Mouse (Mus musculus) adrenal gland, adult 2 months (tissue): ENCODE data around the gene Hrk. TPM values are rescaled to one million over a fixed set of nuclear protein-coding genes. Genes with fewer than 3 reads are reported as not detected.
A peak's percentile ranks its signal among the peaks of the same experiment; 100 is the strongest.

Experiments used
- DNase-seq: peaks from one replicate; pipeline ENCODE4 v3.0.0; 2021
- long read RNA-seq: library from polyadenylated mRNA; stranded (forward); transcript quantifications from one replicate; pipeline ENCODE4 v2.0.0, GENCODE M21; 2021
- polyA plus RNA-seq: library from polyadenylated mRNA; depleted of rRNA; stranded (reverse); fragments of >200 nt; gene quantifications from 2 replicates; pipeline ENCODE4 v1.2.3, GENCODE M21; 2012; rRNA removed
- total RNA-seq, 2 experiments: library from RNA; stranded (reverse); gene quantifications; 2 replicates each; pipeline ENCODE4 v1.2.3; 2021

Hrk gene
- total RNA-seq (not detected), polyA plus RNA-seq (not detected in 2 replicates)
- long read RNA-seq, result 0 reads

DNA sequence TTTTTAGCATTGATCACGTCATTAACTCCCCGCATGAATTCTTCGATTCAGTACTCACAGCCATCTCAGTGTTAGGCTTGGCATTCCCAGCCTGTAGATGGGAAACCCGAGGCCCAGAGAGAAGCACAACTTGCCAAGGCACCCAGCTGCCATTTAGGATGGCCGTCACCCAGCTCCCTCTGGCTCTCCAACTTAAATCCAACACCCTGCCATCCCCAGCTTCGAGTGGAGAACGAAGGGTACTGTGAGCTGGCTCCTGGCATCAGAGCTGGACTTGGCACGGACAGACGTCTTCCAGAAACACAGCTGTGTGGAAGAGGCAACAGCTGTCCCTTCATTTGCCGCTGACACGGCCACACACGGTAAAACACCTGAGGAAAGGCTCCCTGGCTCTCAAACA is at the start of gene Hrk:
TSS of gene Hrk (plus strand) at position 68 of the 400 bp plus-strand sequence.
- no peak for DNase-seq

DNA sequence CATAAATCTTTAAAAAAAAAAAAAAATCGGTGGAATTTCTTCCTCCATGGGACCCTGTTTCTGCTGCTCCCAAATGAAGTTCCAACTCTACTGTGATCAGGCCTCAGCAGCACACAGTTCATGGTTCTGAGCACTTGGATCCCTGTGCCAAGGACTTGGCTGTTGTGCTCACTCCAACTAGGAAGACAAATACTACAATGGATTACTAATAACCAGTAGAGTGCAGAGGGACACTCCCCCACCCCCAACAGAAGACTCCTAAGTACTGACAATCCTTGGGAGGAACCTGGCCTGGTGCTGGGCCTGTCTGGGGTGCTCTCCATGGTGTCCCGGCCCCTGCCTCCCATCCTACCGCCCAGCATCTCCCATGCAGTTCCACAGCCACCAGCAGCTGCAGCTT is 46.1 kb upstream of the Hrk start:
- DNase-seq, result no peak

DNA sequence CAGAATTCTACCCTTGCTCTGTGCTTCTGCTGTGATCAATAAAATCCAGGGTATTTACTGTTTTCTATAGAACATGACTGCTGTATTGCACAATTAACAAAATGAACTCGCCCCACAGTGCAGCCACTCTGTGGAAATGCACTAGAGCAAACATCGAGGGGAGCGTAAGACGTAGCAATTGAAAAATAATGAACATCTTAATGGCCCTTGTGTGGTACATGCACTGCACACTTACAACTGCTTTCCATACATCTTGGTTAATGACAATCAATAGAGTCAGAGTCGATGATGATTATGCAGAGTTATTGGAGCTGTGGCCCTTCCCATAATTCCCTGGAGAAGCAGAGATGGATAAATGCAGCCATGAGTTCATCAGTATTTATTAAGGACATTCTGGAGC is 45.5 kb upstream of the Hrk start:
- DNase-seq, result no peak

DNA sequence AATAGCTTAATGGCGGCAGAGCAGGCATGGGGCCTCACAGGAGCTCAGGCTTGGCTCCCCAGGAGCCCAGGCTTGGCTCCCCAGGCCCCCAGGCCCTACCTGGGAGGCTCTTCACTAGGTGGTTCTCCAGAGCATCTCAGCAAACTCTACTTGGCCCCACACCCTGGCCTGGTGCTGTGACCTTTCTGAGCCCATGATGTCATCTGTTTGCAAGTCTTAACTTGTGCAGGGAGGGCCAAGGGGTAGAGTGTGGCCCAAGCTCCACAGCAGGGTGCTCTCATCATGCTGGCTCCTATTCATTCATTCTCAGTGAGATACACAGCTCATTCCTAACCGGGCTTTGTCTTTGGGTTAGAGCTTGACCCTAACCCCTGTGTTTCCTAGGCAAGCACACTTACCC is 43.8 kb upstream of the Hrk start:
- no peak for DNase-seq

DNA sequence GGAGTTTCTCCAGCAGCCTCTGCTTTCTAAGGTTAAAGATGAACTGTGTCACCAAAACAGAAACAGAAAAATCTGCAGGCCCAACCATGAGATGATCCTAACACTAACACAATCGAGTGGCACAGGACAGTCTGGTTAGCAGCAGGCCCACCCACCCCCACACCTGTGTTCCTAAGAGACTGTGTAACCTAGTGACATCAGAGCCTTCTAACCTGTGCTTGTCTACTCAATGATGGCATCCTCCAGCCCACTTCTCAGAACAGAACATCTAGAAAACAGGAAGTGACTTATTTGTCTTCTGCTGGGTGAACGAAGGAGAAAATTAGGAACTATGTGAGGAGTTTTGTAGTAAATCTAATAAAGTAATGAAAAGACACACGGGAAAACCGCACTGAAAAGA is 42.5 kb upstream of the Hrk start:
- no peak for DNase-seq

DNA sequence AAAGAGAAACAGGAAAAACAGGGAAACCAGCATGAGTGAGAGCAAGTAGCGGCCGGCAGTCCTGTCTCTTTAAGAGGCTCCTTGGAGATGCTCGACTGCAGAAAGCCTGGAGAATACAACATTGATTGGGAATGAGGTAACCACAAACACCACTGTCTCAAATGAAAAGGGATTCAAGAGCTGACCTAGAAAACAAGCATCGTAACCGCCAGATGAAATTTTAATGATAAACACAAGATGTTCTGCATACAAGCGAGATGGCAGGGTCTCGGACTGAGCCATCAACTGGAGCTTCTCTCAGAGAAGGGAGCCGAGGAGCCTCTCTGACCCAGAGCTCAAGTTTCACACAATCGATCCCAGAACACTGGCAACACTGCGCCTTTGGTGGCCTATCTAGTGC is 41.4 kb upstream of the Hrk start:
- no peak for DNase-seq

DNA sequence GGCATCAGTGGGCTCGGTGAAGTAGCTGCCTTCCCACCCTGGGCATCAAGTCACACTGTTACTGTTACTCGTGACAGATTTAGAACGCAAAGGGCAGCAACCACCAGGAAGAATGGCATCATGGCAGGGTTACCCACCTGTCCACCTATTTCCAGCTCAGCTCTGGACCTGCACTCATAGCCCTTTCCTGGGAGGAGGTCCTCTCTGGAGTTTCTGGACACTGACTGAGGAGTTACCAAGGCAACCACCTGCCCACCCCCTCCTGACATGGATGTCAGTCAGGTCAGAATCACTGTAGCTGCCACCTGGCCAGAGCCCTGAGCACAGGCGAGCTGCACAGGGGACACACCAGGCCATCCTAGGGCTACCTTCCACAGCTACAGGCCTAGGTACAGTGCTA is 37.8 kb upstream of the Hrk start:
- DNase-seq, result no peak

DNA sequence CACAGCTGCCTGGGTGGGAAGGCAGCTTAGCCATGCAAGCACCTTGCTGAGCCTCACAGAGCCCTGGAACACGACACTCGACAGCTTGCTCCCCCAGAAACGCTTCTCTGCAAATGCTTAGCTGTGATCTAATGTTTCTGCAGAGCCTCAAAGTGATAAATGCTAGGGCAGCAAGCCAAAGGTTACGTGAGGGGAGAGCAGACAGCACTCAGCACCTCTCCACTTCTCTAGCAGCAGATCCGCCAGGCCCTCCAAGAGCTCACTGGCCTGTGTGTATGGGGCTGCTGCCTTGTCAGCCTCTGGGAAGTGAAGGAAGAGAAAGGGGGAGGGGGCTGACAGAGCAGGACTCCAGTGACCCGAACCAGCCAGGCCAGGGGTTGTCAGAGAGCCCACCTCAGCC is 36.2 kb upstream of the Hrk start:
- no peak for DNase-seq

DNA sequence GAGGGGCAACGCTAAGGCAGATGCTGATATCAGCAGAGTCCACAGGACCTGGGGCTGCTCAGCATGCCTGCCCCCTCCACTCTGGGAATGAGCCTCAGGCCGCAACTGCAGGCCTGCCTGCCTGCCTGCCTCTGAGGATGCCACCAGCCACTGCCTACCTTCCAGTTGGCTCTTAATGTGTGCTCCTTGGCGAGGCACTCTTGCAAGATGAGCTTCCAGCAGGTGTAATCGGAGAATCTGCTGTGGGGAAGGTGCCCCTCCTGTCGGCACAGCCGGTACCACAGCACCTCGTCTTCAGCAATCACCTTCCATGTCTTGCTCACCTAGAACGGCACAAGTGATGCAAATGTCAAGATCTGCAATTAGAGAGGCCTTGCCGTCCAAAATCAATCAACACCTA is 35.8 kb upstream of the Hrk start:
- no peak for DNase-seq

DNA sequence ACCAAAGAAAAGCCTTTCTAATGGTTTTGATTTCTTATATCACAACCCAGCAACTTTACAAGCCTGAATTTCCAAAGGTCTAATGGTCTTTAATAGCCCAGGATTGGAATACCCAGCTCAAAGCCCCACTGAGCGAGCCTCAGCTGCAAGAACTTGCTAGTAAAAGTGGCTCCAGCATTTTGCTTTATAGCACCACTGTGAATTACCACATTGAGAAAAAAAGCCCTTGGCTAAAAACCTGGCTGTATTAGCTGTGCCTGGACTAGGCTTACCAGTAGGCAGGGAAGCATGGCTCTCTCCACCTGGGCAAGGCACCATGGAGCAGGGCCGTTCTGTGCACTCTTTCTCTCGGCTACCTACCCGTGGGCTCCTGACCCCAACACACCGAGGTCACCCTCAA is 28.1 kb upstream of the Hrk start:
- no peak for DNase-seq

DNA sequence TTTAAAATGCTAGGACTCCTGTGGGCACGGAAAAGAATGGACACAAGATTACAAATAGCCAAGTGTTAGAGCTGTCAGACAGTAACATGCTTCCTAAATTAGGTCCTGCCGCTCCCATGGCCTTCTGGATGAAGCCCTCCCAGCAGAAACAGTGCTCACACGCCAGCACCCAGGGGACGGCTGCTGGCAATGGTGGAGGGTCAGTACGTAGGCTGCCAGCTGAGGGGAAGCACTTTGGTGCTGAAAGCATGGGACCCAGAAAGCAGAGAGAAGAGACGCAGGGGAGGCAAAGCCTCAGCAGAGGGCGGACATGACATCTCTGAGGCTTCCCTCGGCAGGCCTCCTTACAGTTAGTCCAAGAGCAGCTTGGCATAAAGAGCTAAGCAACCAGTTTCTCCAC is 24.8 kb upstream of the Hrk start:
- DNase-seq, result no peak

DNA sequence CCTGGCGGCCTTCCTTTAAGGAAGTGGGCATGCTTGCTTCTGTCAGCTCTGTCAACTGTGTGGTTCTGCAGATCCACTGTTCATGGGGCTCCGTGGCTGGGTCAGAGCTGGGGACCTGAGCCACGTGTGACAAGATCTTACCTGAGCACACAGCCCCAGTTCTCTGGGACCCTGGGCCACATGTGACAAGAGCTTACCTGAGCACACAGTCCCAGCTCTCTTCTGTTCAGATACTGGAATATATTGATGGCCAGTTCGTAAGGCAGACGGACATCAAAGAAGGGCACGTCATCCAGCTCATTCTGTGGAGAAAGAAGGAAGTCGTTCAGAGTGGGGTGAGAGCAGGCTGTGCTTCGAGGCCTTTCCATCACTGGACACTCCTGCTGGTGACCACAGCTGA is 22.0 kb upstream of the Hrk start:
- DNase-seq, result no peak

DNA sequence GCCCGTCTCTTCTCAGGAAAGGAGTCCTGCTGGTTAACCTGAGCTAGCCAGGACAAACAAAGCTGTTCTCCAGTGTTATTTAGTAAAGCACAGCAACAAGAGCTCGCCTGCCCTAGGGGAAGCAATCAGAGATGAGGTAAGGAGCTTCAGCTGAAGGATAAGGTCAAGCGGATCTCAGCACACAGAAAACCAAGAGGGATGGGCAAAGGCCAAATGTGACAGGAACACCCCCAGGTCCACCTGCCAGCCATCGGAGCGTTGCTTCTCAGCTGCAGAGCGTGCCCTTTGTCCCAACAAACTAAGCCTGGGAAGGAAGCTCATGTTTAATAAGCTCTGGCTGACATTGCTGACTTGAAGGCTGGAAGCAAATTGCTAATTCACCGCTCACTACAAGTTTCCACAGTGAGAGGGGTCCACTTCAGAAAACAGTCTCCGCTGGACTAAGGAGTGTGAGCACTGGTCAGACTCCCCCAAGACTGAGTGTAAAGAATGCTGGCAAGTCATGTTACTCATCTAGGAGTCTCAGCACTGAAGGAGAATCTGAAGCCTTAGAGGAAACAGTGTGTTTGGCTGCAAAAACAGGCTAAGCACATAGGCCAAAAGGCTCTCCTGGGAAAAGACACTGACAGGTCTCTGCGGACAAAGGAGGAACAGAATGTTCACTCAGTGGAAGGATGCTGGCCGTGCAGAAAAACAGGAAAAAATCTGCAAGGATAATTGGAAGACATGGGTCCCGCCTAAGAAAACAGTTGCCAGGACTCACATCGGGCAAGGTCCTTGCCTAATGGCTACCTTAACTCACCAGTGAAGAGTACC is 21.0 kb upstream of the Hrk start:
- DNase-seq, result no peak

DNA sequence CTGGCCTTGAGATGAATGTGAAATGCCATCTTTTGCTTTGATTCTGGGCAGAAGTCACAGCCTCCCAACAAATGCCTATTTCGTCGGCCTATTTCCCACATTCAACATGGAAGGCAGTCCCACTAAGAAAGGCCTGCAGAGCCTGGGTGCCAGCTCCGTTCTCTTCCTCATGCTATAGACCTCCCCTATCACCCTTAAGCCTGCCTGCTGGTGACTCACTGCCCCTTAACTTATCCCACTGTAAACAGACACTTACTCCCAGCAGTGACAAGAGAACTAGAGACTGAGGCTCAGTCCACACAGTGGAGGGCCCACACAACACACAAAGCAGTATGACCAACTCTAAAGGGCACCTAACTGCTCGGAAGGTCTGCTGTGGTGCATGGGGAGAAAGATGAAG is 20.1 kb upstream of the Hrk start:
- no peak for DNase-seq

DNA sequence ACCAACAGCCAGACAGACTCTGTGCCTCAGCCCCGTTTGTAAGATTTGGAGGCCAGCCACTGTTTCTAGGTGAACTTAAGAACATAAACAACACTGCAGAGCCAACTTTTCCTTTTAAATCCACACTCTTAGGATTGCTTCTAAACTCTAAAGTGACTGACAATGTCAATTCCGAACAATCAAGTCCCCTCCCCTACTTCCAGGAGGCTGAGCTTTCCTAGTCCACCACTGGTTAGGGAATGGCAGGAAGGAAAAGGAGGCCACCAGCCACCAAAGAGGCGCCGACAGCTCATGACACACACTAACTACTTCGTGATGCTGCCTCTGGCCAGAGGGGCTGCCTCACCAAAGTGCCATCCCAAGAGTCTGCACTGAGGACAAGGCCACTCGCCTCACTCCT is 19.7 kb upstream of the Hrk start:
- DNase-seq, result no peak

DNA sequence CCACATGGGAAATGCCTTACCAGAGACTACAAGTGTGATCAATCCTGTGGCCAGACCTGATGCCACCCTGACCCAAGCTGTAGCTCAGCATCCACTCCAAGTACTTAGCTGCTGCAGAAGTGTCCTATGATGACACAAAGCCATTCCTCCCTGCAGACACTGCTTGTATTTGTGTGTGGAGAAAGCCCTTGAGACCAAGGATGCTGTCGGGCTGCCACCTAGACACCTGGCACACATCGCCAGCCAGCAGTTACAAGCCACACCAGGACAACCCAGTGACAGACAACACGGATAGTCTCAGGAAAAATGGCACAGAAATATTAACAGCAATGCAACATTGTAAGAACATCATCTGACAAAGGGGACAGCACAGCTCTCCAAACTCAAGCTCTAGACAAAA is 19.0 kb upstream of the Hrk start:
- DNase-seq, result no peak

DNA sequence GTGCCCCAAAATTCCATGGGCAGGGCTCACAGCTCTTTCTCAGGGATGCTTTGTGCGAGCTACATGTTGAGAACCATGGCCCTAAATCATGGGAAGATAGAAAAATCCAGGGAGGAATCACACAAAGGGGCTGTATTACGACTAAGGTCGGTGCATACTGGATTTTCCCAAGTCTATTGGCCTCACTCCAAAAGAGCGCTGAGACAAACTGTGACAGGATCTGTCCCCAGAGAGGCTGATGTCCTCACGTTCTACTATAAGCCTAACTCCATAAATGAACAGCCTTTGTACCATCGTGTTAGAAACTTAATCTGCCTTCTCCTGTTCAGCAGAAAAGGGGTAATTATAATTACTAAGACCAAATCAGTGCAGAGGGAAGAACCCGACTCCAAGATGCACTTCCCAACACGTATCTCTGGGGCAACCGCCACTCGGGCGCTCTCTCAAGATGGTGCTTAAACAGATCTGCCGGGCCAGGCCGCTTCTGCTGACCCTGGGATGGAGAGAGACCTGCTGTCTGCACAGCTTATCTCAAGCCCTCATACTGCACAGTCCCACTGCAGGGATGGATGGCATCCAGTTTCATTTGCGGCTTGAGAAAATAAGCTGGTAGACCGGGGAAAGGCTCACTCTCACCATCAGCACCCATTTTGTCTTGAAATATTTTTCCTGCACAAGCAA is 18.3 kb upstream of the Hrk start:
- no peak for DNase-seq

DNA sequence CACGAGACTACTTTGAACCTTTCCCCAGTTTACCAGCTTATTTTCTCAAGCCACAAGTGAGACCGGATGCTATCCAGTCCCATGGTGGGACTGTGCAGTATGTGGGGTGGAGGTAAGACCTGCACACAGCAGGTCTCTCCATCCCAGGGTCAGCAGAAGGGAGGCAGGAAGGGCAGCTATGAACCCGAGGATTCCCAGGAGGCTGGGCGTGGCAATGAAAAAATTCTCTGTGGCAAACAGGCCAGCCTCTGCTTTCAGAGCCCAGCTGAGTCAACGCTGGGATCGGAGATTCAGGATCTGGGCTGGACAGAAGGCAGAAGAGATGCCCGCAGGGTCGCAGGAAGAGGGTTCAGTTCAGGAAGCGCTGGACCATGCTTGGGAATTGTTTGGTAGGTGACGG is 17.2 kb upstream of the Hrk start:
- no peak for DNase-seq

DNA sequence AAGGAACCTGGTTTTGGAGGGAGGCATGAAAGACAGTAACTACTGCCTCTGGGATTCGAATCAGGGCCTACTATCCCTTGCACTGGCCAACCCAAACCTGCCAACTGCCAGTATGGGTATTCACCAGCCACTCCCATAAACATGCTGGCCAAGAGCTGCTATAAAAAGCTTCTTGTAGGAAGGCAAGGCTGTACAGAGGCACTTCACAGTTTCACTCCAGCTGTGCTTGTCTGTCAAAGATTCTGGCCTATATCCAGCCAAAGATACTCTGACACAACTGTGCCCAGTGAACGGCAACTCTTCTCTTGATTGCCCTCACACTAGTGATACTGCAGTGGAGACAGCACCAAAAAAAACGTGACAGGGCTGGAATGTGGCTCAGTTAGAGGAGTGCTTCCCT is 14.7 kb upstream of the Hrk start:
- DNase-seq, result no peak

DNA sequence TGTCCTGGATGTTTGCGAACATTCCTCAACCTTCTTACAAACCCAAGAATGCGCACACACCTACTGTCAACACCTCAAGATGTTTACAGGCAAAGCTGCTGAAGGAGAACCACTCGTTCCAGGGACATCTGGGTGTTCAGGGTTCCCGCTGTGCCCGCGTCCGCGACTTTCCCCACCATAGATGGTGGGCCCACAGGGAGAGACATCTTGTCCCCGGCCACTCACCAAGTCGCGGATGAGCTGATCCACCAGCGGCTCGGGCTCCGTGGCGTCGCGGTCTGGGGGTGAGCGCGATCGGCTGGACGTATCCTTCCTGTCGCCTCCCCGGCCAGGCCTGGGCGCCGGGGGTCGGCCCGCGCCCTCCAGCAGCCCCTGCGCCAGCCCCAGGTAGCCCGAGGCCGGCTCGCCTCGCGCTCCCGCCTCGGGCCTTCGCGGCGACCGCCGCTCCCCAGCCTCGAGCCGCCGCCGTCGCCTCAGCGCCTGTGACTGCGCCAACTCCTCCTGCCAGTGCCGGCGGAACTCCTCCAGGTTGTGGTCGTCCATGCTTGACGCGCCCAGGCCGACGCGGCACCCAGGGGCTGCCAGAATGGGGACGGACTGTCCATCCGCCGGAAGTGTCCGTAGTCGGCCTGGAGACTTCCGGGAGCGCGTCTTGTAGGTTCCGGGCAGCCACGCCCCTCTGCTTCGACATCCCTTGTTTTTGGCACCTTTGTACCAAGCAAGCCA is 9.4 kb upstream of the Hrk start, which contains the start of gene Fbxw8:
TSS of gene Fbxw8 (minus strand) at position 626 of the 726 bp plus-strand sequence.
- DNase-seq, result peak; percentile 87

DNA sequence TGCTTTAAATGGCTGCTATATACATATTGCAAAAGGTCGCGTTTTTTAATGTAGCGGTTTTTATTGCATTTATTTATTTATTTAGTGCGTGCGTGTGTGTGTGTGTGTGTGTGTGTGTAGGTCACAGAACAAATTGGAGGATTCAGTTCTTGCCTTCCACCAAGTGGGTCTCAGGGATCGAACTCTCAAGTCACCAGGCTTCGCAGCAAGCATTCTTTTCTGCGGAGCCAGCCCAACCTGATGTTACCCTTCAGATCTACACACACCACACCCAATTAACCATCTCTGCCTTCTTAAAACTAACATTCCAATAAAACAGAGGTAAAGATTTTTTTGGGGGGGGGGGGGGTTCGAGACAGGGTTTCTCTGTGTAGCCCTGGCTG is 8.9 kb upstream of the Hrk start:
- DNase-seq, result no peak

DNA sequence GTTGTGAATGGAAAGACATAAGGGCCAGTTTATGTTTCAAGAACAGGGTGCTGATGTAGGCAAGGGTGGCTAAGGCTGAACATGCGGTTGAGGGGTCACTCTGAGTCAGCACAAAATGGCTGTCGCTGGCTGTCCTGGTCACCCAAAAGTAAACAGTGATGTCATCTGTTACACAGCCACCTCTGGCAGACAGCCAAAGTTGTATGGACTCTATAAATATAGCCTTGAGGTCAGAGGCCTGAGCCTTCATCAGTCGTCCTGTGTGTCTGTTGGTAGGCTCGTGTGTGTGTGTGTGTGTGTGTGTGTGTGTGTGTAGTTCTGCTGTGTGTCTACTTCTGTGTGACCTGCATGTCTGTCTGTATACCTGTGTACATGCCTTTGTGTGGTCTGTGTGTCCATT is 7.5 kb upstream of the Hrk start:
- DNase-seq, result no peak

DNA sequence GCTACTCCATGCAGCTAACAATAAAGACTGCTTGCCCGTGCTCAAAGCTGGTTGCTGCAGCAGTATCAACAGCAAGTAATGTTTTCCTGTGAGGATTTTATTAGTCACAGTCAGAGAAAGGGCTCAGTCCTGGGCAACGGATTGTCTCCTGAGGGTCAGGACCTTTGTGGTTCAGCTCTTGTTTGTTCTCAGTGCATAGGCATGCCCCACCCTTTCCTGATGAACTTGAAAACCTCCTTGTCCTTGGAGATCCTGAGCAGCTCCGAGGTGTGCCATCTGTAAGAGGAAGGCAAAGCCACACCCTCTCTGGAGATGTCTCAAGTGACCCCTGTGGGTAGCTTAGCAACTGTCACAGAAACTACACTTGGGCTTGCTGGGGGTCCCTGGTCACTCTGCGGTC is 3.8 kb upstream of the Hrk start:
- no peak for DNase-seq
